Mouse (Mus musculus) hindbrain, embryonic 11.5 days (tissue): ENCODE measurements at regions not wholly inside any gene's neighbourhood (a gene's known extent, or its start where the extent isn't known, plus 50 kb on each side); places are given as distances from the start of the nearest gene placed in this dataset.
A peak's percentile ranks its signal among the peaks of the same experiment; 100 is the strongest.

ENCODE experiments used
- ATAC-seq: fragments of 200-750 bp; cut with Nextera tagmentation; 2 replicates; pipeline ENCODE4 v1.8.0; 2017; ENCODE audit warnings: mild to moderate bottlenecking, moderate TSS enrichment, moderate library complexity; ENCODE audit not compliant: low FRiP score
- DNase-seq: peaks from one replicate; pipeline ENCODE4 v3.0.0-alpha.2; 2015; ENCODE audit warnings: low spot score
- H3K27ac ChIP-seq: fragments of 300-500 bp; sonication (generic); 2 replicates; pipeline ENCODE4 v1.5.1; 2014; ENCODE audit warnings: mild to moderate bottlenecking, low read depth, low read length
- H3K27me3 ChIP-seq: fragments of 300-500 bp; sonication (generic); 2 replicates; pipeline ENCODE4 v1.6.1; 2014; ENCODE audit warnings: mild to moderate bottlenecking, low read length, moderate library complexity, mixed read lengths; ENCODE audit not compliant: control insufficient read depth, insufficient read depth
- H3K36me3 ChIP-seq: fragments of 300-500 bp; sonication (generic); 2 replicates; pipeline ENCODE4 v1.6.1; 2014; ENCODE audit warnings: mild to moderate bottlenecking, low read length, moderate library complexity, mixed read lengths; ENCODE audit not compliant: control insufficient read depth, insufficient read depth
- H3K4me1 ChIP-seq: fragments of 300-500 bp; sonication (generic); replicated peaks from 2 replicates; pipeline ENCODE4 v1.6.1; 2014; ENCODE audit warnings: low read length, mixed read lengths; ENCODE audit not compliant: control insufficient read depth, insufficient read depth
- H3K4me2 ChIP-seq: fragments of 300-500 bp; sonication (generic); replicated peaks from 2 replicates; pipeline ENCODE4 v1.6.1; 2014; ENCODE audit warnings: mild to moderate bottlenecking, low read depth, low read length
- H3K4me3 ChIP-seq: fragments of 300-500 bp; sonication (generic); 2 replicates; pipeline ENCODE4 v1.5.1; 2014; ENCODE audit warnings: low read depth, low read length
- H3K9ac ChIP-seq: fragments of 300-500 bp; sonication (generic); 2 replicates; pipeline ENCODE4 v1.6.1; 2014; ENCODE audit warnings: low read depth, low read length
- H3K9me3 ChIP-seq: fragments of 300-500 bp; sonication (generic); 2 replicates; pipeline ENCODE4 v1.6.1; 2016; ENCODE audit warnings: low read length; ENCODE audit not compliant: control insufficient read depth
- WGBS: fragments of 180-500 bp; shearing (Covaris S2); extraction: QIAGEN DNeasy Blood & Tissue Kit; methylation state at CpG from one replicate; pipeline ENCODE4 v1.1.7; 2014; 5-methylcytosine and 5-hydroxymethylcytosine counted together

GRCm38 (mm10) chr5:119763337-119763736 is 69.1 kb upstream of the Tbx5 start:
- no peaks in the 10 kb centered on the region for H3K4me1 ChIP-seq
- H3K9ac ChIP-seq = no peak overlapping the region
- WGBS = 62% methylated on average over 7 of the region's 7 CpGs
- H3K27me3 ChIP-seq = no peaks in the 10 kb centered on the region
- no peak overlapping the region for H3K4me3 ChIP-seq
- no peak overlapping the region for H3K4me2 ChIP-seq
- DNase-seq = no peak
- H3K27ac ChIP-seq = no peak overlapping the region
- no peak for ATAC-seq
- no peaks in the 10 kb centered on the region for H3K36me3 ChIP-seq
- H3K9me3 ChIP-seq = no peaks in the 10 kb centered on the region

- no peak for ATAC-seq
- Histone ChIP-seq H3K4me1 (no peaks in the 10 kb centered on the region), H3K36me3 (no peaks in the 10 kb centered on the region), H3K4me3 (no peak overlapping the region), H3K4me2 (no peak overlapping the region), H3K9me3 (no peaks in the 10 kb centered on the region), H3K27me3 (no peaks in the 10 kb centered on the region), H3K9ac (no peak overlapping the region), H3K27ac (no peak overlapping the region)
- WGBS = 52% methylated on average over 13 of the region's 13 CpGs
- DNase-seq = no peak
Measured at GRCm38 (mm10) chr5:119766372-119766771, 66.1 kb upstream of the Tbx5 start.

- Histone ChIP-seq H3K4me3 (no peak overlapping the region), H3K9ac (no peak overlapping the region), H3K4me1 (no peaks in the 10 kb centered on the region), H3K27ac (no peak overlapping the region), H3K36me3 (no peaks in the 10 kb centered on the region), H3K9me3 (no peaks in the 10 kb centered on the region), H3K27me3 (no peaks in the 10 kb centered on the region), H3K4me2 (no peak overlapping the region)
- no peak for DNase-seq
- no peak for ATAC-seq
- 64% methylated on average over 2 of the region's 2 CpGs for WGBS
Measured at GRCm38 (mm10) chr5:119770951-119771350, 61.5 kb upstream of the Tbx5 start.

GRCm38 (mm10) chr5:119776106-119776887 is 56.2 kb upstream of the Tbx5 start:
- no peak overlapping the region for H3K4me3 ChIP-seq
- no peaks in the 10 kb centered on the region for H3K4me1 ChIP-seq
- no peaks in the 10 kb centered on the region for H3K36me3 ChIP-seq
- H3K27me3 ChIP-seq = no peaks in the 10 kb centered on the region
- no peak overlapping the region for H3K9ac ChIP-seq
- 66% methylated on average over 9 of the region's 9 CpGs for WGBS
- no peak overlapping the region for H3K4me2 ChIP-seq
- H3K27ac ChIP-seq = no peak overlapping the region
- no peak for DNase-seq
- H3K9me3 ChIP-seq = no peaks in the 10 kb centered on the region
- no peak for ATAC-seq

GRCm38 (mm10) chr5:119777836-119778235 is 54.6 kb upstream of the Tbx5 start:
- Histone ChIP-seq H3K4me1 (no peaks in the 10 kb centered on the region), H3K27ac (no peak overlapping the region), H3K9me3 (no peaks in the 10 kb centered on the region), H3K4me3 (no peak overlapping the region), H3K9ac (no peak overlapping the region), H3K36me3 (no peaks in the 10 kb centered on the region), H3K4me2 (no peak overlapping the region), H3K27me3 (no peaks in the 10 kb centered on the region)
- ATAC-seq (no peak), DNase-seq (peak; percentile 57)
- 30% methylated on average over 2 of the region's 2 CpGs for WGBS

DNA sequence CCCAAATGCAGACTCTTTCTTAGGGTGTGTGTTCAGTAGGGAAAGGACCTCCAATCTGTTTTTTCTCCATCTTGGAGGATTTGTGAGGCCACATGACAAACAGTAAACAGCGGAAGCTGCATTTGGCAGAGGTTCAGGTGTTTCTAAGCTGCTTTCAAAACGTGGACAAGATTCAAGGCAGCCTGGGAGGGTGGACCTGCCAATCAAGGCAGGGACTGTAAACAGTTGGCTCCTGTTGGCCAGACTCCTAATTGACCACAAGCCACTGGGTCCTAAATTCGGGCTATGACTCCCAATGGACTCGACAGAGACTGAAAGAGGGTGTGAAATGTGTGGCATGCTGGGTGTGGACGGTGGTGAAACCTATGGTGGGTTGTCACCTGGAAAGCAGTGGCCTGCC is 51.1 kb upstream of the Tbx5 start:
- Histone ChIP-seq H3K4me1 (no peaks in the 10 kb centered on the region), H3K27ac (no peak overlapping the region), H3K4me2 (no peak overlapping the region), H3K27me3 (no peaks in the 10 kb centered on the region), H3K36me3 (no peaks in the 10 kb centered on the region), H3K9me3 (no peaks in the 10 kb centered on the region), H3K9ac (no peak overlapping the region), H3K4me3 (no peak overlapping the region)
- WGBS = 66% methylated on average over 5 of the region's 5 CpGs
- ATAC-seq = no peak
- no peak for DNase-seq
